Mouse (Mus musculus) midbrain, embryonic 10.5 days (tissue): ENCODE measurements around the gene Tenm2. TPM values are rescaled to one million over a fixed set of nuclear protein-coding genes. Genes with fewer than 3 reads are reported as not detected.

ENCODE experiments used
- DNase-seq: peaks from one replicate; pipeline ENCODE4 v3.0.0-alpha.2; 2017; ENCODE audit warnings: low spot score
- H3K27ac ChIP-seq: fragments of 300-500 bp; sonication (generic); replicated peaks from 2 replicates; pipeline ENCODE4 v1.5.1; 2016; ENCODE audit warnings: mild to moderate bottlenecking
- H3K27me3 ChIP-seq: fragments of 300-500 bp; sonication (generic); 2 replicates; pipeline ENCODE4 v1.6.1; 2016; ENCODE audit warnings: low read depth, mild to moderate bottlenecking; ENCODE audit not compliant: poor library complexity, severe bottlenecking
- H3K36me3 ChIP-seq: fragments of 300-500 bp; sonication (generic); 2 replicates; pipeline ENCODE4 v1.6.1; 2016; ENCODE audit warnings: mild to moderate bottlenecking, moderate library complexity
- H3K4me1 ChIP-seq: fragments of 300-500 bp; sonication (generic); 2 replicates; pipeline ENCODE4 v1.6.1; 2016
- H3K4me3 ChIP-seq: fragments of 300-500 bp; sonication (generic); 2 replicates; pipeline ENCODE4 v1.5.1; 2016; ENCODE audit warnings: mild to moderate bottlenecking, moderate library complexity
- H3K9me3 ChIP-seq: fragments of 300-500 bp; sonication (generic); replicated peaks from 2 replicates; pipeline ENCODE4 v1.6.1; 2016; ENCODE audit warnings: mild to moderate bottlenecking
- WGBS: fragments of 180-500 bp; shearing (Covaris S2); methylation state at CpG from one replicate; pipeline ENCODE4 v1.1.7; 2016; 5-methylcytosine and 5-hydroxymethylcytosine counted together
- polyA plus RNA-seq: library from polyadenylated mRNA; unstranded; fragments of >200 nt; fragmentation: Nextera tagmentation; extraction: Ambion mirVana; gene quantifications from 2 replicates; pipeline ENCODE4 v1.2.1, GENCODE M21; 2016

Tenm2 gene
- polyA plus RNA-seq, 1 experiment from 2014 or later, result 4.2 TPM

- no peak overlapping the region for H3K27ac ChIP-seq
- H3K36me3 ChIP-seq, result no peaks in the 10 kb centered on the region
- no peaks in the 10 kb centered on the region for H3K9me3 ChIP-seq
- peak; percentile 9 for DNase-seq
- H3K4me1 ChIP-seq, result no peaks in the 10 kb centered on the region
- no peaks in the 10 kb centered on the region for H3K27me3 ChIP-seq
- WGBS, result 92% methylated on average over 11 of the region's 11 CpGs
- no peak overlapping the region for H3K4me3 ChIP-seq
Measured at GRCm38 (mm10) chr11:36163580-36163979, 1072.2 kb downstream of the Tenm2 start.

GRCm38 (mm10) chr11:36161765-36162321 is 1073.9 kb downstream of the Tenm2 start:
- H3K36me3 ChIP-seq, result no peaks in the 10 kb centered on the region
- no peaks in the 10 kb centered on the region for H3K4me1 ChIP-seq
- WGBS, result 76% methylated on average over 10 of the region's 10 CpGs
- no peak overlapping the region for H3K4me3 ChIP-seq
- H3K27me3 ChIP-seq, result no peaks in the 10 kb centered on the region
- H3K27ac ChIP-seq, result no peak overlapping the region
- no peaks in the 10 kb centered on the region for H3K9me3 ChIP-seq
- DNase-seq, result peak; percentile 8

GRCm38 (mm10) chr11:36153450-36153849 is 1082.3 kb downstream of the Tenm2 start:
- no peak for DNase-seq
- WGBS, result 36% methylated on average over 5 of the region's 5 CpGs

GRCm38 (mm10) chr11:36153011-36153410 is 1082.8 kb downstream of the Tenm2 start:
- Histone ChIP-seq H3K36me3 (no peaks in the 10 kb centered on the region), H3K4me3 (no peak overlapping the region), H3K4me1 (peaks cover 18% of the 10 kb centered on the region), H3K27ac (no peak overlapping the region), H3K9me3 (no peaks in the 10 kb centered on the region), H3K27me3 (0 out of 2 replicates have a peak, but pooled peaks cover 4% of the 10 kb centered on the region)
- no peak for DNase-seq
- 17% methylated on average over 9 of the region's 9 CpGs for WGBS

More at GRCm38 (mm10) chr11:36153450-36153849, 1082.3 kb downstream of the Tenm2 start:
- H3K4me3 ChIP-seq, result no peak overlapping the region
- no peaks in the 10 kb centered on the region for H3K36me3 ChIP-seq
- 0 out of 2 replicates have a peak, but pooled peaks cover 4% of the 10 kb centered on the region for H3K27me3 ChIP-seq
- peaks cover 18% of the 10 kb centered on the region for H3K4me1 ChIP-seq
- no peak overlapping the region for H3K27ac ChIP-seq
- no peaks in the 10 kb centered on the region for H3K9me3 ChIP-seq

GRCm38 (mm10) chr11:36152226-36152625 is 1083.5 kb downstream of the Tenm2 start:
- H3K4me3 ChIP-seq, result no peak overlapping the region

GRCm38 (mm10) chr11:36149092-36149491 is 1086.7 kb downstream of the Tenm2 start:
- Histone ChIP-seq H3K27me3 (no peaks in the 10 kb centered on the region), H3K4me1 (peaks cover 23% of the 10 kb centered on the region), H3K9me3 (no peaks in the 10 kb centered on the region), H3K4me3 (no peak overlapping the region), H3K36me3 (no peaks in the 10 kb centered on the region), H3K27ac (no peak overlapping the region)
- DNase-seq, result no peak
- 81% methylated on average over 3 of the region's 3 CpGs for WGBS

More at GRCm38 (mm10) chr11:36152226-36152625, 1083.5 kb downstream of the Tenm2 start:
- no peaks in the 10 kb centered on the region for H3K36me3 ChIP-seq
- WGBS, result 25% methylated on average over 6 of the region's 6 CpGs
- H3K27ac ChIP-seq, result no peak overlapping the region
- H3K27me3 ChIP-seq, result 0 out of 2 replicates have a peak, but pooled peaks cover 4% of the 10 kb centered on the region
- peaks cover 18% of the 10 kb centered on the region for H3K4me1 ChIP-seq
- no peaks in the 10 kb centered on the region for H3K9me3 ChIP-seq
- DNase-seq, result peak; percentile 26

- no peaks in the 10 kb centered on the region for H3K9me3 ChIP-seq
- H3K27me3 ChIP-seq, result 0 out of 2 replicates have a peak, but pooled peaks cover 4% of the 10 kb centered on the region
- no peaks in the 10 kb centered on the region for H3K36me3 ChIP-seq
- H3K4me1 ChIP-seq, result peaks cover 12% of the 10 kb centered on the region
- 81% methylated on average over 12 of the region's 12 CpGs for WGBS
- no peak overlapping the region for H3K27ac ChIP-seq
- no peak for DNase-seq
- no peak overlapping the region for H3K4me3 ChIP-seq
Measured at GRCm38 (mm10) chr11:36145057-36145456, 1090.7 kb downstream of the Tenm2 start.

GRCm38 (mm10) chr11:36140411-36140810 is 1095.4 kb downstream of the Tenm2 start:
- Histone ChIP-seq H3K4me3 (no peak overlapping the region), H3K27ac (no peak overlapping the region), H3K27me3 (peaks cover 9% of the 10 kb centered on the region; the same call in 1 of the 2 replicates), H3K36me3 (no peaks in the 10 kb centered on the region), H3K4me1 (peaks cover 38% of the 10 kb centered on the region), H3K9me3 (no peaks in the 10 kb centered on the region)
- no peak for DNase-seq
- WGBS, result 88% methylated on average over 10 of the region's 10 CpGs

GRCm38 (mm10) chr11:36139521-36139920 is 1096.2 kb downstream of the Tenm2 start:
- Histone ChIP-seq H3K4me3 (no peak overlapping the region), H3K9me3 (no peaks in the 10 kb centered on the region), H3K36me3 (no peaks in the 10 kb centered on the region), H3K27me3 (peaks cover 9% of the 10 kb centered on the region; the same call in 1 of the 2 replicates), H3K27ac (no peak overlapping the region), H3K4me1 (peaks cover 43% of the 10 kb centered on the region)
- WGBS, result 60% methylated on average over 16 of the region's 16 CpGs
- no peak for DNase-seq

- peaks cover 46% of the 10 kb centered on the region for H3K4me1 ChIP-seq
- 67% methylated on average over 4 of the region's 4 CpGs for WGBS
- no peaks in the 10 kb centered on the region for H3K9me3 ChIP-seq
- DNase-seq, result no peak
- H3K27me3 ChIP-seq, result peaks cover 9% of the 10 kb centered on the region; the same call in 1 of the 2 replicates
- H3K36me3 ChIP-seq, result no peaks in the 10 kb centered on the region
- H3K27ac ChIP-seq, result no peak overlapping the region
- H3K4me3 ChIP-seq, result no peak overlapping the region
Measured at GRCm38 (mm10) chr11:36137840-36138239, 1097.9 kb downstream of the Tenm2 start.

- DNase-seq, result no peak
- Histone ChIP-seq H3K4me1 (peaks cover 46% of the 10 kb centered on the region), H3K4me3 (no peak overlapping the region), H3K27ac (no peak overlapping the region), H3K9me3 (no peaks in the 10 kb centered on the region), H3K27me3 (peaks cover 9% of the 10 kb centered on the region; the same call in 1 of the 2 replicates), H3K36me3 (no peaks in the 10 kb centered on the region)
- 87% methylated on average over 6 of the region's 6 CpGs for WGBS
Measured at GRCm38 (mm10) chr11:36137276-36137675, 1098.5 kb downstream of the Tenm2 start.

- H3K9me3 ChIP-seq, result no peaks in the 10 kb centered on the region
- H3K27me3 ChIP-seq, result peaks cover 5% of the 10 kb centered on the region; the same call in 1 of the 2 replicates
- H3K36me3 ChIP-seq, result no peaks in the 10 kb centered on the region
- H3K27ac ChIP-seq, result no peak overlapping the region
- no peak for DNase-seq
- WGBS, result 35% methylated on average over 9 of the region's 9 CpGs
- peaks cover 34% of the 10 kb centered on the region for H3K4me1 ChIP-seq
- H3K4me3 ChIP-seq, result no peak overlapping the region
Measured at GRCm38 (mm10) chr11:36134645-36135044, 1101.1 kb downstream of the Tenm2 start.

GRCm38 (mm10) chr11:36123275-36123674 is 1112.5 kb downstream of the Tenm2 start:
- Histone ChIP-seq H3K9me3 (no peaks in the 10 kb centered on the region), H3K4me3 (no peak overlapping the region), H3K36me3 (no peaks in the 10 kb centered on the region), H3K27me3 (peaks cover 13% of the 10 kb centered on the region), H3K4me1 (peaks cover 32% of the 10 kb centered on the region), H3K27ac (no peak overlapping the region)
- DNase-seq, result no peak
- WGBS, result 58% methylated on average over 2 of the region's 2 CpGs
